Mouse (Mus musculus) cerebellum, postnatal 4 days (tissue): ENCODE results near the gene Slit3.

Experiments used
- DNase-seq, 2 experiments: peaks; one replicate each; pipeline ENCODE4 v3.0.0; 2022; ENCODE audit warnings: low spot score in 2 of 2, mixed read lengths in 1 of 2

Gene Slit3

GRCm38 (mm10) chr11:35571910-35572309, 450.9 kb downstream of the Slit3 start:
- DNase-seq: no peak

GRCm38 (mm10) chr11:35578796-35579195, 457.8 kb downstream of the Slit3 start:
- no peak for DNase-seq

GRCm38 (mm10) chr11:35582591-35582990, 461.6 kb downstream of the Slit3 start:
- no peak for DNase-seq

GRCm38 (mm10) chr11:35583633-35584032, 462.6 kb downstream of the Slit3 start:
- DNase-seq: no peak

DNA sequence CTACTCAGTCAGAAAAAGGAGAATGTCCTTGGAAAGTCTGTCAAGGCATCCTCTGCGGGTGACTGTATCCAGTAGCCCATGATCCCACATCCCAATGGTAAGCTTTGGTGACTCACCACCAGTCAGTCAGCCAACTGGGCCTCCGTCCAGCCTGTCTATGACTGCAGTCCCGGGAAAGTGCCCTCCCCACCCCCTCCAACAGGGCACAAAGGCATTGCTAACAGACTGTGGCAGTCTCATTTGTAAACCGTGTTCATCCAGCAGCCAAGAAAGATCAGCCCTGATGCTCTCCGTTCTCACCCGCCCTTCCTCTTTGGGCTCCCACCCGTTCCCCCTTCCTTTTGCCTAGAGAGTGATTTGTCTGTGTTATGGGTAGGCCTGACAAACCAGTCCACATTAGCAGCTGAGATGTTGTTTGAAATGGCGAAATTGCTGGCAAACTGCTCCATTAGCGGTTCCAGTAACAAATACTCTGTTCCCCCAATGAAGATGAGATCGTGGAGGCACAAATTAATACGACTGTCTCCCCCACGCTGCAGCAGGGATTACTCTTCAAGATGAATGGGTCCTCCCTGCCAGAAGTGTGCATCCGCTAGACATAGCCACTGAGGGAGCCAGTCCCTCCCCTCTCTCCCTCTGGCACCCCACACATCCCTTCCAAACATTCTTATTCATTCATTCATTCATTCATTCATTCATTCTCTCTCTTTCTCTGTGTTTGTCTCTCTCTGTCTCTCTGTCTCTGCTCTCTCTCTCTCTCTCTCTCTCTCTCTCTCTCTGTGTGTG, 466.3 kb downstream of the Slit3 start:
- peak; percentile 66 to 93 for DNase-seq

DNA sequence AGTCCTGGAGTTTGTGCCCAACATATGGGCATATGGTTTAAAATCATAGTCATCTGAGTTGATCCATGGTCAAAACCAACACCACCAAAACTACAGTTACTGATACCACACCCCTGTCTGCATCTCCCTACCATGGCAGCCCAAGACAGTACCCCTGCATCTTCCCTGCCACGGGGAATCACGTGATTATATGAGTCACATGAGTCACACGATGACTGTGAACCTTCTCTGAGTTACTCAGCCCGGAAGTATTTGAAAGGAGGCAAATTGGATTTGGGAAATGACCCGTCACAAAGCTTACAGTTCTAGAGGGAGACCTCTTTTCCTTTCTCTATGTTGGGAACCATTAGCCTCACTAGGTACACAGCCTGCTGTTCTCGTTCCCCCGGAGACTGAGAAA, 468.9 kb downstream of the Slit3 start:
- no peak for DNase-seq

GRCm38 (mm10) chr11:35593146-35594034, 472.4 kb downstream of the Slit3 start:
- no peak for DNase-seq

GRCm38 (mm10) chr11:35596064-35596463, 475.0 kb downstream of the Slit3 start:
- DNase-seq: no peak

DNA sequence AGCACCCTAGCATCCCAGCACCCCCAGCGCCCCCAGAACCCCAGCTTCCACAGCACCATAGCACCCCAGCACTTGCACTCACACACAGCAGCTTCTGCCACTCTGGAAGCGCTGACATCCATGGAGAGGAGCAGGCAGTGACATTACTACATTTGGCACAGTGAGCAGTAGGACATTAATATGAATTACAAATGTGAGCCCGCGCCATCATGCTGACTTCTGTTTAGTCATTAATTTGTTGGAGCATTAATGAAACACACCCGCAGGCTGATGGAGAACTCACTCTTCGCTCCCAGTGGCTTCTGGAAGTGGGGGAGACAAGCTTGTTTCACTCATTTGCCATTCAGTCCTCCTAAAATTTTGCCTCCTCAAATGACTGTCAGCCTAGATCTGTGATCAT, 476.9 kb downstream of the Slit3 start:
- no peak for DNase-seq

- no peak for DNase-seq
These were observed 477.7 kb downstream of the Slit3 start for GRCm38 (mm10) chr11:35598732-35599131.

- DNase-seq: peak in 1 of 2 experiments; percentile 31
These were observed 480.7 kb downstream of the Slit3 start for GRCm38 (mm10) chr11:35601652-35602240.

DNA sequence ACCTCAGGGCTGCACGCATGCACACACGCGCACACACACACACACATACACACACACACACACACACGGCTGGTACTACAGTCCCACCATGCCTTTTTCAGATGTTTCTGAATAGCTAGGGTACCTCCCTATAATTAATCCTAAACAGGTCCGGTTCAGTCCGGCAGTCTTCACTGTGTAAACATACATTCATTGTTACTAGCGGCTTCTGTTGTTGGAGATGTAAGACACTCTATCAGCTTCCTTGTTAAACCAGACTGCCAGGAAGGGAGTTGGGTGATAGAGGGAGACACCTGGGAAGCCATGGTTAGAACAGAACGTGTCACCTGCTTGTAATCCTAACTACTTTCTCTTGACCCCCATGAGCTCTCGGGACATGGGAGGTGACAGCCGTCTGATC, 481.6 kb downstream of the Slit3 start:
- DNase-seq: no peak

GRCm38 (mm10) chr11:35603946-35604345, 482.9 kb downstream of the Slit3 start:
- DNase-seq: no peak

DNA sequence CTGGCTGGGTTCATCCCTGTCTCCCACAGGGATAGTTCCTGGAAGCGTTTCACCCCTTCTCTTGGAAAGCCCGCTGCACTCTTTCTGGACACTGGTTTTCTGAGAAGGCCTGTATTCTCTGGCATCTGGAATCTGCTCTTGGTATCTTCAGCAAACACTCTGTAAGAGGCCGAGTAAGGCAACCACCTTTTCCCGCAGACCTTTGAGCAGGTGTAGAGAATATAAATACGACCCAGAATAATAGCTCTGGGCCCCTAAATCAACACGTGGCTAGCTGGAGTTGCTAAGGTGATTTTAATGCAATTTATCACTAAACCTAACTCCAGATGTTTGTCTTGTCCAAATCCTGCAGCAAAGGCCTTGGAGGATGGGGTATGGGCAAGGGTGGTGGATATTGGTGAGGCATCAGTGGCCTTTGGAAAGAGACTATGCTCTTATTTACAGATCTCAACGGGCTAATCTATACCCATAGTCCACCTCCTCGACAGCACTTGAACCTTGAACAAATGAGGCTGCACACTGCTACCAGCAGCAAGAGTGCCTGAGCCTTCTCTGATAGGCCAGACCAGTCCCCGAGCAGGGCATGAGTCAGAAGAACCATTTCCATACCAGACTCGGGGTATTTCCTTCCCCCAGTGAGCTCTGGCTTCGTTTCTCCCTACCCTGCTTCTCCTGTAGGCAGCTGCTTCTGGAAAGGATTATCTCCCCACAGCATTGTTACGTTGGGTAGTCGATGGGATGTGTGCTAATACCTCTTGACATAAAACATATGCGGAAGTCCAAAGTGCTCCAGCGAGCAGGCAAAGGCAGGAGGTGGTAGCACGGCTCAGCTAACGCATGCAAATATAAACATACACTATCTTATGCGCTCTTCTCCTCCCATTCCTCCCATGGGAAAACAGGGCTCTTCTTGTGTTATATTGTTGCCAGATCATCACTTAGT, 484.1 kb downstream of the Slit3 start:
- DNase-seq: no peak

DNA sequence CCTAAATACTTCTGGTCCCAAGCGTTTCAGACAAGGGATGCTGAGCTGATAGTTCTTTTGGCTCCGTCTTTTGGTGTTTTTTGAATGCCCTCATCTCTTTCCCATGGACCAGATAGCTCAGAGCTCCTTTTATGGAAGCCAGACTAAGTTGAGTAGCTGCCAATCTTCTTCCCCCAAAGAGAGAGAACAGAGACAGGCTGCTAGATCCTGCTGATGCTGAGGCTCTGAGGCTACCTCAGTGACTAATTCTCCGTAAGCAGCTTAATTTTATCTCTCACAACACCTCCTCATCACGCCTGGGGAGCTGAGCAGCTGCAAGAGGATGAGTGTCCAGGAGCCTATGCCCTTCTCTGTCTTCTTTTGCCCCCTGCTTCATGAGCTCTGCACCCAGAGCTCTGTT, 486.2 kb downstream of the Slit3 start:
- DNase-seq: no peak

DNA sequence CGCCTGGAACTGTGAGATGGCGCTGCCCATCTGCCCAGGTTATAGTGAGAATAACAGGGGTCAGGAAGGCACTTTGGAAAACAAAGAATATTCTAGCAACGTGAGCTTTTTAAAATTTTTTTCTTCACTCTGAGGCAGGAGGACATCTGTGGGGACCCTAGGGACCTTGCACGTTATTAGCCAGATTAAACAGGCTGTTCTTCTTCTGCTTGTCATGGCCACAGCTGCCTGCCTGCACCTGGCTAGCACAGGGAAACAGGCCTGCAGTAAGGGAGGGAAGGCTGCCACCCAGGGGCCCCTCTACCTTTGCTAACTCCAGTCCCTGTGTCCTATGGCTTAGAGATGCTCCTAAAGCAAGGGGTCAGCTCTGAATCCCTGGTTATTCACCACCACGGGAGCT, 487.8 kb downstream of the Slit3 start:
- DNase-seq: no peak

DNA sequence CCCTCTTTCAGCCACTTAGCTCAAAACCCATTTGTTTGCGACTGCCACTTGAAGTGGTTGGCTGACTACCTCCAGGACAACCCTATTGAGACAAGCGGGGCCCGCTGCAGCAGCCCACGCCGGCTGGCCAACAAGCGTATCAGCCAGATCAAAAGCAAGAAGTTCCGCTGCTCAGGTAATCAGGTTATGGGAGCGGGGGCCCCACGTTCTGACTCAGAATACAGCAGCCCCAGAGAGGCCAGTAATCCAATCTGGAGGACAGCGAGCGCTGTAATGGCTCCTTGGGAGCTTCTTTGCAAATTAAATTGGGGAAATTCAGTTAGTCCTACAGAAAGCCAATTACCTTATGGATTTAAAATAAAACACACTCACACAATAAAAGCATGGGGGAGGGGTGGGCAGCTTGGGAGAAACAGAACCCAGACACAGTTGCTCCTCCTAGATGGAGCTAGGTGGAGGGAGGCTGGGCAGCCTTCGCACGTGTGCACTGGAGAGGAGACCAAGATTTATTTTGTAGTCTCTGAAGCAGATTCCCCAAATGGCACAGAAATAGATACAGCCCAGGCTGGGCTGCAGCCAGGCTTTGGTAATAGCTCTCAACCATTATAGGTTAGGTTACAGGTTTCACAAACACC, 491.4 kb downstream of the Slit3 start:
- no peak for DNase-seq

DNA sequence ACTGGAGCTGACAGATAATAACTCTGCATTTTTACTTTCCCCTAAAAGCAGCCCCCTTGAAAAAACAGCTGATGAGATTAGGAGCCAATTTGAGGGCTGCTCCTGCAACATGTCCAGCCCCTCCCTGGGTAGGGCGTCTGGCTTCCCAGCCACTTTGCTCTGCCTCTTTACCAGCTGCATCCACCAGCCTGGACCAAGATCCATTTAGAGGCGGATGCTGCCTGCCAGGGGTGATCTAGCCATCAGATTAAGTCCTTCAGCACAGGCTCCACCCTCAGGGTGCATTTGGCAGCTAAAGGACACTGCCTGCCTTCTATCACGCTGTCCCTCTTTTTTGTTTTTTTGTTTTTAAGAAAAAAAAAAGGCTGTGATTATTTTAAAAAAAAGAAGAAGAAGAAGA, 493.5 kb downstream of the Slit3 start:
- DNase-seq: no peak

- no peak for DNase-seq
These were observed 498.4 kb downstream of the Slit3 start for GRCm38 (mm10) chr11:35619421-35619820.

DNA sequence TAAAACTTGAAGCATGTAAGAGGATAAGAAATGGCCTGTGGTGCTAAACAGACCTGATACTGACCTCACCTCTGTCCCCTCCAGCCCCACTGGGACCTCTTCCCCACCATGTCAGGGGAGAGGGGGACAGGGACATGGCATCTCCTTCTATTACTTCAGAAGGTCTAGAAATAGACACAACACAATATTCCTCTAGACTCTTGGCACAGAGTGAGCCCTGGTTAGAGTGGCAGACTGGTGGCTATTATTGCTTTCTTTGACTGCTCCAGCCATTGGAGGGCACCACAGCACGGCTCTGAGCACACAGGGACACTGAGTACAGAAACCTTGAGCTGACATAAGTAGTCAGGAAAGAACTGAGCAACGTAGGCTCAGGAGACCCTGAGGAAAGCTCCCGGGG, 501.7 kb downstream of the Slit3 start:
- no peak for DNase-seq
